Mouse (Mus musculus): ENCODE measurements around the gene Aldh6a1.

Aldh6a1 gene

GRCm38 (mm10) chr12:84408819-84409507 is 41.8 kb downstream of the Aldh6a1 start, which contains the start of the genes Entpd5 and Bbof1:
Gene Entpd5 (minus strand): TSS chr12:84409029.
Gene Bbof1 (plus strand): TSS chr12:84409071.
- peak; percentile 93 for DNase-seq (ENCODE audit: low read depth)

- DNase-seq (ENCODE audit: low read depth), result peak; percentile 93
Observed at GRCm38 (mm10) chr12:84407874-84408818, 42.7 kb downstream of the Aldh6a1 start.

- DNase-seq (ENCODE audit: low read depth), result peak; percentile 37
Observed at GRCm38 (mm10) chr12:84407259-84407658, 43.5 kb downstream of the Aldh6a1 start.

- DNase-seq (ENCODE audit: low read depth), result peak; percentile 20
Observed at GRCm38 (mm10) chr12:84404541-84404940, 46.3 kb downstream of the Aldh6a1 start.

GRCm38 (mm10) chr12:84402923-84403322 is 47.9 kb downstream of the Aldh6a1 start:
- DNase-seq (ENCODE audit: low read depth), result no peak

GRCm38 (mm10) chr12:84400653-84401052 is 50.2 kb downstream of the Aldh6a1 start:
- no peak for DNase-seq (ENCODE audit: low read depth)

GRCm38 (mm10) chr12:84400068-84400467 is 50.7 kb downstream of the Aldh6a1 start:
- DNase-seq (ENCODE audit: low read depth), result no peak

GRCm38 (mm10) chr12:84399663-84400062 is 51.1 kb downstream of the Aldh6a1 start:
- DNase-seq (ENCODE audit: low read depth), result no peak

- DNase-seq (ENCODE audit: low read depth), result no peak
Observed at GRCm38 (mm10) chr12:84399135-84399534, 51.7 kb downstream of the Aldh6a1 start.

GRCm38 (mm10) chr12:84398629-84399028 is 52.2 kb downstream of the Aldh6a1 start:
- no peak for DNase-seq (ENCODE audit: low read depth)

GRCm38 (mm10) chr12:84397685-84398084 is 53.1 kb downstream of the Aldh6a1 start:
- no peak for DNase-seq (ENCODE audit: low read depth)

GRCm38 (mm10) chr12:84396947-84397679 is 53.7 kb downstream of the Aldh6a1 start:
- DNase-seq (ENCODE audit: low read depth), result no peak

GRCm38 (mm10) chr12:84393847-84394246 is 57.0 kb downstream of the Aldh6a1 start:
- DNase-seq (ENCODE audit: low read depth), result no peak

- DNase-seq (ENCODE audit: low read depth), result no peak
Observed at GRCm38 (mm10) chr12:84392681-84393080, 58.1 kb downstream of the Aldh6a1 start.

- DNase-seq (ENCODE audit: low read depth), result no peak
Observed at GRCm38 (mm10) chr12:84390336-84390735, 60.5 kb downstream of the Aldh6a1 start.

- peak; percentile 34 for DNase-seq (ENCODE audit: low read depth)
Observed at GRCm38 (mm10) chr12:84388774-84389400, 61.9 kb downstream of the Aldh6a1 start.

GRCm38 (mm10) chr12:84388097-84388496 is 62.7 kb downstream of the Aldh6a1 start:
- DNase-seq (ENCODE audit: low read depth), result no peak

- no peak for DNase-seq (ENCODE audit: low read depth)
Observed at GRCm38 (mm10) chr12:84385408-84385807, 65.4 kb downstream of the Aldh6a1 start.

GRCm38 (mm10) chr12:84384644-84385081 is 66.1 kb downstream of the Aldh6a1 start:
- no peak for DNase-seq (ENCODE audit: low read depth)

GRCm38 (mm10) chr12:84382369-84382768 is 68.4 kb downstream of the Aldh6a1 start:
- DNase-seq (ENCODE audit: low read depth), result no peak

All from induced T-regulatory cell, adult 2 months (primary cell).